Mouse (Mus musculus): ENCODE data around the gene Lsm12.
"Not testable (repeated sequence)": the region's sequence is repeated elsewhere in the genome, so short reads cannot be mapped to it uniquely, and the experiment has no call there.

Lsm12 gene

DNA sequence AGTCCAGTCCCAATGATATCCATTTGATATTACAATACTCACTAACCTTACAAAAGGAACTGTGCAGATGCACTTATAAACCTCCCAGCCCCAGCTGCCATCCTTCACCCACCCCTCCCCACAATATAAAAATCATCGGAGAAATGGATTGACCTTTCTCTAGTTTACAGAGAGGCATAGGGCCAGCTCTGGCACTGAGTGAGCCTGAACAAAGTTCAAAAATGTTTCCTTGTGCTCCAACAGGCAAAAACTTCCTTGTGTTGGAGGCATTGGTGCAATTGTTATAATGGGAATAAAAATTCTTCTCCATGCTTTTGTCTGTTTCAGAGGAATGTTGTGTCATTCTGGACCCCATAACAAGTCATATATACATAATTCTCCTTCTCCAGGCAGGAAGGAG lies 1.1 kb upstream of the Lsm12 start:
- no peak for DNase-seq (ENCODE audit: low read depth, low spot score)

DNA sequence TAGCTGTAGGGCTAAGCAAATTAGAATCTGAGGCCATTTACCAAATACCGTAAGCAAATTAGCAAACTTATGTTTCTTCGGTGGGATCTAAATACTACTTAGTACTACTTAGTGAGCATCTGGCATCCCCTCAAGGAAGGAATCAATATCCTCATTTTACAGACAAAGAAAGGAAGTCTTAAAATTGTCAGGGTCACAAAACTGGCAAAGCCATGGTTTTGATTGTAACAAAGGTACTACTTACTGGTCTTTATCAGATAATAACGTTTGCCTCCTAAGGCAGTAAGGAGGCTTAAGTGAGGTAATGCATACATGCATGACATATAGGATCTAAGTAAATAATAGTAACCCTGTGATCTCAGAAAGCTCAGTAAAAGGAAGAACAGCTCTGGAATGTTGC lies 581 bp upstream of the Lsm12 start:
- DNase-seq (ENCODE audit: low read depth, low spot score): no peak

GRCm38 (mm10) chr11:102184253-102184645 lies 847 bp downstream of the Lsm12 start:
- DNase-seq (ENCODE audit: low read depth, low spot score): no peak

GRCm38 (mm10) chr11:102179836-102180235 lies 5.3 kb downstream of the Lsm12 start:
- DNase-seq (ENCODE audit: low read depth, low spot score): no peak

DNA sequence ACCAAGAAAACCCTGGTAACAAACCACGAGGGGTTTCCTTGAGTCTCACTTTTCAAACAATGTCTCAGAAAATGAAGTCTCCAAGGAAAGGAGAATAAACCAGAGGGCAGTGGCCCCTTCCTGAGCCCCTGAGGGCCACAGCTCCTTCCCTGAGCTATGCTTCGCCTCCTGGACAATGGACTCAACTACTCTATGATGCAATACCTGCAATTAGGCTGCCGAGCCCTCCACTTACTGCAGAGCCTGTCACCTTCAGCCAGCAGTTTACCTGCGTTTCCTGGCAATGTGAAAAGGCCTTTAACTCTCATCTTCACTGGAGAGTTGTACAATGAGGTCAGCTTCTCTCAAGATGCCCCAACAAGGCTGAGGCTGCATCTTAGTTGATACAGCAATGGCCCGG lies 16.4 kb downstream of the Lsm12 start:
- no peak for DNase-seq (ENCODE audit: low read depth, low spot score)

- DNase-seq (ENCODE audit: low read depth, low spot score): no peak
Measured at GRCm38 (mm10) chr11:102167539-102167938, 17.6 kb downstream of the Lsm12 start.

GRCm38 (mm10) chr11:102165971-102166722 lies 18.9 kb downstream of the Lsm12 start:
- DNase-seq (ENCODE audit: low read depth, low spot score): no peak

GRCm38 (mm10) chr11:102159781-102160180 lies 25.3 kb downstream of the Lsm12 start:
- no peak for DNase-seq (ENCODE audit: low read depth, low spot score)

DNA sequence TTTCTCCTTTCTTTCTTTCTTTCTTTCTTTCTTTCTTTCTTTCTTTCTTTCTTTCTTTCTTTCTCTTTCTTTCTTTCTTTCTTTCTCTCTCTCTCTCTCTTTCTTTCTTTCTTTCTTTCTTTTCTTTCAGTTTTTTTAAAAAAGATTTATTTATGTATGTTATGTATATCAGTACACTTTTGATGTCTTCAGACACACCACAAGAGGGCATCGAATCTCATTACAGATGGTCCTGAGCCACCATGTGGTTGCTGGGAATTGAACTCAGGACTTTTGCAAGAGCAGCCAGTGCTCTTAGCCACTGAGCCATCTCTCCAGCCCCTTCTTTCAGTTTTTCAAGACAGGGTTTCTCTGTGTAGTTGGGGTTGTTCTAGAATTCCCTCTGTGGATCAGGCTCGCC lies 27.1 kb downstream of the Lsm12 start:
- not testable (repeated sequence) for DNase-seq (ENCODE audit: low read depth, low spot score)

DNA sequence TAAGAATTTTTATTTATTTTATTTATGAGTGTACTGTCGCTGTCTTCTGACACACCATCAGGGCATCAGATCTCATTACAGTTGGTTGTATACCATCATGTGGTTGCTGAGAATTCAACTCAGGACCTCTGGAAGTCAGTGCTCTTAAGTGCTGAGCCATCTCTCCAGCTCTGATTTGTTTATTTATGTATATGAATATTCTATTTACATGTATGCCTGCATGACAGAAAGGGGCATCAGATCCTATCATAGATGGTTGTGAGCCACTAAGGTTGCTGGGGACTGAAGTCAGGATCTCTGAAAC lies 28.4 kb downstream of the Lsm12 start:
- no peak for DNase-seq (ENCODE audit: low read depth, low spot score)

- peak; percentile 94 for DNase-seq (ENCODE audit: low read depth, low spot score)
Measured at GRCm38 (mm10) chr11:102156039-102156785, 28.9 kb downstream of the Lsm12 start, which contains the start of gene Tmem101. Gene Tmem101, minus strand, starts transcription at chr11:102156404.

- peak; percentile 57 for DNase-seq (ENCODE audit: low read depth, low spot score)
Measured at GRCm38 (mm10) chr11:102147213-102147989, 37.7 kb downstream of the Lsm12 start.

DNA sequence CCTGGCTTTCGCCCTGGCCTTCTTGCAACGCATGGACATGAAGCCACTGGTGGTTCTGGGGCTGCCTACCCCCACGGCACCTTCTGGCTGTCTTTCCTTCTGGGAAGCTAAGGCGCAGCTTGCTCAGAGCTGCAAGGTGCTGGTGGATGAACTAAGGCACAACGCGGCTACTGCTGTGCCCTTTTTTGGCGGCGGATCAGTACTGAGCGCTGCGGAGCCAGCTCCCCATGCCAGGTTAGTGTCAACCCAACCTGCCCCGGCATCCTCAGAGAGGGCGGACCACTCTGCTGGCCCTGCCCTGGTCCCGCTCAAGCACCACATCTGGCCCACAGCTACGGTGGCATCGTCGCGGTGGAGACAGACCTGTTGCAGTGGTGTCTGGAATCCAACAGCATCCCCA lies 38.6 kb downstream of the Lsm12 start:
- DNase-seq (ENCODE audit: low read depth, low spot score): no peak

- DNase-seq (ENCODE audit: low read depth, low spot score): peak; percentile 42
Measured at GRCm38 (mm10) chr11:102146005-102146404, 39.1 kb downstream of the Lsm12 start.

DNA sequence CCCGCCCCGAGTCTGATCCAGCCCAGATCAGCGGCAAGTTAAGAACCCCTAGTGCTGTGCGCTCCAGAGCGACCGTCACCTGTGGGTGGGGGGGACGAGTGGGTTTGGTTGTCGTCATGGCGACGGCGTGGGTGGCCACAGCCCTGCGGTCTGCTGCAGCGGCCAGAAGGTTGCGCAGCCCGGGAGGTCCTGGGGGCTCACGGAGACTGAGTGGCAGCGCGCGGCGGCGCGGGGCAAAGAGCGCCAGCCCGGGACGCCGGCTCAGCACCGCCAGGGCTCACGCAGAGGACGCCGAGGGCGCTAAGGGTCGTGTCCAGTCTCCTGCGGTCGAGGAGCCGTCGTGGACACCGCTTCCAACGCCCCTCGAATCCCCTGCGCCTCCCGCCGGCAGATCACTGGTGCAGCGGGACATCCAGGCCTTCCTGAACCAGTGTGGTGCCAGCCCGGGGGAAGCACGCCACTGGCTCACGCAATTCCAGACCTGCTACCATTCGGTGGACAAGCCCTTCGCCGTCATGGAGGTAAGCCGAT lies 39.6 kb downstream of the Lsm12 start, which contains the start of gene Nags:
Nags (plus strand) TSS at position 43 of the 531 bp plus-strand sequence.
- no peak for DNase-seq (ENCODE audit: low read depth, low spot score)

DNA sequence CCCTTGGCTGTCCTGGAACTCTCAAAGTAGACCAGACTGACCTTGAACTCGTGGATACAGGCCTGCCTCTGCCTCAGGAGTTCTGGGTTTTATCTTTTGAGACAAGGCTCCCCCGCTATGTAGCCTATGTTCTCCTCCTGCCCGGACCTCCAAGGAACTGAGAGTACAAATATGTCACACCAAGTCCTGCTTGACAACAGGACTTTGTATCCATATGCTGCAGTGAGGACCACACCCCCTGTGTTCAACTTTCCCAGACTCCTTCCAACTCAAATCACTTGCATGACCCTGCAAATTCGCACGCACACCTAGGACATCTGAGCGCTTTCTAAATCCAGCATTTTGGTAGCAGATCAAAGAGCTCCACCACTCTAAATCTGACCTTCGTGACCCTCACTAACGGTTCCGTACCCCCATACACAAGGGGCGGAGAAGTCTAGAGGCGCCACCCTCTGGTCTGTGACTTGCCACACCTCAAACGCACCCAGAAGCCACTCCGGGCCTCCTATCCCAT lies 40.1 kb downstream of the Lsm12 start:
- DNase-seq (ENCODE audit: low read depth, low spot score): peak; percentile 58

- DNase-seq (ENCODE audit: low read depth, low spot score): no peak
Measured at GRCm38 (mm10) chr11:102142355-102142754, 42.7 kb downstream of the Lsm12 start.

- DNase-seq (ENCODE audit: low read depth, low spot score): peak; percentile 70
Measured at GRCm38 (mm10) chr11:102140508-102140907, 44.6 kb downstream of the Lsm12 start.

DNA sequence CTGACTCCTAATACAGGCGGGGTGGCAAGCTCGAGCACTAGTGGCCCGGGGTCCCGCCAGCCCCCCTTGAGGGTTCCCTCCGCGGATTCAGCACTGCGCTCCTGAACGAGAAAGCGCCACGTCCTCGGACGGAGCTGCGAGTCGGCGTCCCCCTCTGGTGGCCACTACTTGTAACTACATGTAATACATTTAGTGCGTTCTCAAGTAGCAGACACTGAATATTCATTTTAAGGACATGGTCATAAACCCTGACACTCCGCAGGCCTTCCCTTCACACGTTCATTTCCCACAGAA lies 46.7 kb downstream of the Lsm12 start:
- DNase-seq (ENCODE audit: low read depth, low spot score): peak; percentile 79

GRCm38 (mm10) chr11:102137625-102138446 lies 47.3 kb downstream of the Lsm12 start:
- no peak for DNase-seq (ENCODE audit: low read depth, low spot score)

DNA sequence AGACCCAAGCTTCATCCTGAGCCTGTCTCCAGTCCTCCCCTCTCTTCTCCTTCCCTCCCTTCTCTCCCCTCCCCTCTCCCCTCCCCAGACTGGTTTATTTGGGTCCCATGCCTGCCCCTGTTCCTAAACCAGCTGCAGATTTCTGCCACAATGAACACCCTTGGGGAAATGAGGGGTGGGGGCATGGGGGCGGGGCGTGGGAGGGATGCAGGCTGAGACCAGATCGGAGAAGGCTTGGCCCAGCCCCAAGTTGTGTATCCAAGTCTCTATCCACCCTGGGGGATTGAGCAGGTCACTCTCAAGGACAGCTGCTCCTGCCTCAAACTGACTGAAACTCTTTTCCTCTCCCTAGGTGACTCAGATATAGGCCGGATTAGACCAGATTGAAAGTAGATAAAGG lies 50.6 kb downstream of the Lsm12 start:
- peak; percentile 81 for DNase-seq (ENCODE audit: low read depth, low spot score)
